Mouse (Mus musculus) forebrain, postnatal 0 days (tissue): ENCODE data around the gene Pcdh15. TPM values are rescaled to one million over a fixed set of nuclear protein-coding genes. Genes with fewer than 3 reads are reported as not detected.

ENCODE experiments used
- ATAC-seq: fragments of 200-750 bp; cut with Nextera tagmentation; 2 replicates; pipeline ENCODE4 v1.8.0; 2017; ENCODE audit warnings: mild to moderate bottlenecking, moderate library complexity
- DNase-seq: peaks from one replicate; pipeline ENCODE4 v3.0.0-alpha.2; 2015
- H3K27ac ChIP-seq: fragments of 300-500 bp; sonication (generic); 2 replicates; pipeline ENCODE4 v1.5.1; 2014; ENCODE audit warnings: low read depth, mild to moderate bottlenecking, antibody characterized with exemption, low read length, moderate library complexity, mixed read lengths
- H3K27me3 ChIP-seq: fragments of 300-500 bp; sonication (generic); 2 replicates; pipeline ENCODE4 v1.6.1; 2014; ENCODE audit warnings: mild to moderate bottlenecking, low read length, mixed read lengths; ENCODE audit not compliant: insufficient read depth
- H3K36me3 ChIP-seq: fragments of 300-500 bp; sonication (generic); 2 replicates; pipeline ENCODE4 v1.6.1; 2014; ENCODE audit warnings: mild to moderate bottlenecking, moderate library complexity; ENCODE audit not compliant: insufficient read depth
- H3K4me1 ChIP-seq: fragments of 300-500 bp; sonication (generic); 2 replicates; pipeline ENCODE4 v1.6.1; 2014; ENCODE audit warnings: antibody characterized with exemption; ENCODE audit not compliant: insufficient read depth
- H3K4me2 ChIP-seq: fragments of 300-500 bp; sonication (generic); 2 replicates; pipeline ENCODE4 v1.6.1; 2014; ENCODE audit warnings: low read depth, mild to moderate bottlenecking, moderate library complexity
- H3K4me3 ChIP-seq: fragments of 300-500 bp; sonication (generic); 2 replicates; pipeline ENCODE4 v1.5.1; 2014; ENCODE audit warnings: low read depth, low read length, mixed read lengths
- H3K9ac ChIP-seq: fragments of 300-500 bp; sonication (generic); 2 replicates; pipeline ENCODE4 v1.6.1; 2014; ENCODE audit warnings: mild to moderate bottlenecking
- H3K9me3 ChIP-seq: fragments of 300-500 bp; sonication (generic); 2 replicates; pipeline ENCODE4 v1.6.1; 2016; ENCODE audit warnings: low read length
- CTCF ChIP-seq: sonication (generic); IDR thresholded peaks from 2 replicates; pipeline ENCODE4 v1.5.1; 2016; ENCODE audit warnings: antibody characterized with exemption, control low read depth, low read depth
- WGBS: fragments of 180-500 bp; shearing (Covaris S2); extraction: QIAGEN DNeasy Blood & Tissue Kit; methylation state at CpG from one replicate; pipeline ENCODE4 v1.1.7; 2014; 5-methylcytosine and 5-hydroxymethylcytosine counted together
- polyA plus RNA-seq: library from polyadenylated mRNA; unstranded; fragments of >200 nt; fragmentation: Nextera tagmentation; extraction: Ambion mirVana; gene quantifications from 2 replicates; pipeline ENCODE4 v1.2.1, GENCODE M21; 2015
- total RNA-seq: library from RNA; depleted of rRNA; stranded (reverse); fragments of >200 nt; gene quantifications from 2 replicates; pipeline ENCODE4 v1.2.3, GENCODE M21; 2014

Pcdh15 gene
- total and polyA plus RNA-seq, 2 experiments from 2014 or later, result 4.0 to 27.1 TPM

- Histone ChIP-seq H3K9ac (no peak overlapping the region), H3K27me3 (no peaks in the 10 kb centered on the region), H3K27ac (no peak overlapping the region), H3K4me2 (no peak overlapping the region), H3K9me3 (no peaks in the 10 kb centered on the region), H3K4me1 (no peaks in the 10 kb centered on the region), H3K36me3 (no peaks in the 10 kb centered on the region), H3K4me3 (no peak overlapping the region)
- DNase-seq (no peak), ATAC-seq (no peak)
- no peak for TF ChIP-seq CTCF
- 66% methylated on average over 6 of the region's 6 CpGs for WGBS
Measured at GRCm38 (mm10) chr10:74642125-74642524, 1543.0 kb downstream of the Pcdh15 start.

GRCm38 (mm10) chr10:74663171-74663570 lies 1564.0 kb downstream of the Pcdh15 start:
- Histone ChIP-seq H3K27me3 (no peaks in the 10 kb centered on the region), H3K4me3 (no peak overlapping the region), H3K36me3 (no peaks in the 10 kb centered on the region), H3K9me3 (no peaks in the 10 kb centered on the region), H3K27ac (no peak overlapping the region), H3K4me1 (no peaks in the 10 kb centered on the region), H3K9ac (no peak overlapping the region), H3K4me2 (no peak overlapping the region)
- WGBS, result 96% methylated on average over 1 of the region's 1 CpGs
- ATAC-seq (no peak), DNase-seq (no peak)
- no peak for TF ChIP-seq CTCF

- ATAC-seq, result no peak
- H3K4me3 ChIP-seq, result no peak overlapping the region
- no peak for DNase-seq
- no peak overlapping the region for H3K4me2 ChIP-seq
- H3K27me3 ChIP-seq, result no peaks in the 10 kb centered on the region
- H3K9ac ChIP-seq, result no peak overlapping the region
- no peaks in the 10 kb centered on the region for H3K36me3 ChIP-seq
- 74% methylated on average over 4 of the region's 4 CpGs for WGBS
- TF ChIP-seq CTCF, result no peak
- no peaks in the 10 kb centered on the region for H3K4me1 ChIP-seq
- H3K27ac ChIP-seq, result no peak overlapping the region
- no peaks in the 10 kb centered on the region for H3K9me3 ChIP-seq
Measured at GRCm38 (mm10) chr10:74680016-74680491, 1580.9 kb downstream of the Pcdh15 start.

DNA sequence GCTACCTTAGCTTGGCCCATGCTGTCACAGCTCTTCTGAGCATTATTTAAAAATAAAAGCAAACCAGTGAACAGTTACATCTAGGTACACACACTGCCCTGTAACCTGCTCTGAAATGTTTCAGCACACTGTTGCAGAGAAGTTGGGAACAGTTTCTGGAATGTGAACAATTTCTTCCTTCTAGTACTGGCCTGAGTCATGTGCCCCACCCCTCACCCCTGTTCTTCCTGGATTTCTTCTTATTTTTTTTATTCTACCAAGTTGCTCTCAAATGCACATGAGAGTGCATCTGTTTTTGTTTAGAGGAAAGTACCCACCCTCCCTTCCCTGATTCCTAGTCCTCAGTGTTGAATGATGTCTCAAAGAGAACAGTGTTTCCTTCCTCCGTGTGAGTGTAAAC lies 1581.4 kb downstream of the Pcdh15 start:
- 37% methylated on average over 1 of the region's 1 CpGs for WGBS
- no peak overlapping the region for H3K27ac ChIP-seq
- no peak overlapping the region for H3K4me3 ChIP-seq
- no peak overlapping the region for H3K4me2 ChIP-seq
- H3K9ac ChIP-seq, result no peak overlapping the region
- no peak for TF ChIP-seq CTCF
- DNase-seq (no peak), ATAC-seq (no peak)
- H3K9me3 ChIP-seq, result no peaks in the 10 kb centered on the region
- no peaks in the 10 kb centered on the region for H3K36me3 ChIP-seq
- H3K27me3 ChIP-seq, result no peaks in the 10 kb centered on the region
- H3K4me1 ChIP-seq, result no peaks in the 10 kb centered on the region
